Mouse (Mus musculus) kidney, postnatal 10 days (tissue): Measurements from ENCODE around the gene Upf3b.
"Not testable (repeated sequence)": the region's sequence is repeated elsewhere in the genome, so short reads cannot be mapped to it uniquely, and the experiment has no call there.

Source experiments
- DNase-seq: peaks from one replicate; pipeline ENCODE4 v3.0.0; 2021; ENCODE audit warnings: mixed read lengths

Upf3b gene

DNA sequence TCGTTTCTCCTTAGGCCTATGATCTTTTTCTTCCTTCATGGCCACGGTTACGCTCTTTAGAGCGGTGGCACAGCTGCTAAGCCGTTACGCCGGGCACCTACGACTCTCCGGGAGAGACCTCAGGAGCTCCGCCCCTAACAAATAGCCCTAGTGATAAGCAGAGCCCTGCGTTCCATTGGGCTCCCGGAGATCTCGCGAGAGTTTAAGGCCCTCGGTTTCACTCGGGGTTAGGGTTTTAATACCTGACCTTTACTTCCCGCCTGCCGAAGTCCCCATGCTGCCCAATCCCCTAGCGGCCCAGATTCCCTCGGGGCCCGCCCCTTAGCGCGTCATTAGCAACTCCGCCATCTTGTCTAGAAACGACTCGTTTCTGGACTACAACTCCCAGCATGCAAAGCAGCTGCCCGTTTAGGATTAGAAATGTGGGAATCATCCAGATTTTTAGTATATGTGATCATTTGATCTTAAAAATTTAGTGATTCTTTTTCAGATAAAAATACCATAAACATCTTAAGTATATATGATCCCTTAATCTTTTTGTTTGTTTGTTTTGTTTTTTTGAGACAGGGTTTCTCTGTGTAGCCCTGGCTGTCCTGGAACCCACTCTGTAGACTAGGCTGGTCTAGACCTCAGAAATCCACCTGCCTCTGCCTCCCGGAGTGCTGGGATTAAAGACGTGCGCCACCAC, at the start of gene Upf3b:
Gene Upf3b, minus strand, starts transcription at position 130 of the 688 bp plus-strand sequence.
- DNase-seq: peak; percentile 96

DNA sequence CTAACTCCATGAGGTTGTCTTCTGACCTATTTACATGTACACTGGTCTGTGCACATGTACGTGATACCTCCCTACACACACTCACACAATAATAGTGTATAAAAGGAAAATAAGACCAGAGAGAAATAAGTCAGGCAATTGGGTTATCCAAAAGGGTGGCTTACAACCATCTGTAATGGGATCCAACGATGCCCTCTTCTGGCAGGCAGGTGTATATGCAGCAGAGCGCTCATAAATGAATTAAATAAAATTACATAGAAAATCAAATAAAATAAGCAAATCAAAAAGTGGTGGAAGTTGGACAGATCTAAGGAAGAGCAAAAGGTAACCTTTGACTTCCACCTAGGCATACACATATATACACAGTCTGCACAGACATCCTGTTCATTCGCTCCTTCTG, 47.7 kb upstream of the Upf3b start:
- peak; percentile 4 for DNase-seq

DNA sequence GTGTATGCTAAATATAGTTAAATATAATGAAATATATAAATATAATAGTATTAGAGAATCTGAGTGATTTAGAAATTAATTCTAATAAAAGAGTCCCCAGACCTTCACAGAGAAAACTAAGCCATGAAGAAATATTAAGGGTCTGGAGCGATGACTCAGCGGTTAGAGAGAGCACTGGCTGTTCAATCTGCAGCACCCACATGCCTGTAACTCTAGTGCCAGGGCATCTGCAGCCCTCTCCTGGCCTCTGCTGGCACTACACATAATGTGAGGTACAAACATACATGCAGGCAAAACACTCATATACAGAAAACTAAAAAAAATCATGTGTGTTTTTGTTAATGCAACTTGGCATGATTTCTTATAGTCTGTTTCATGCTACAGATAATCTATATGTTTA, 34.8 kb upstream of the Upf3b start:
- DNase-seq: peak; percentile 21

DNA sequence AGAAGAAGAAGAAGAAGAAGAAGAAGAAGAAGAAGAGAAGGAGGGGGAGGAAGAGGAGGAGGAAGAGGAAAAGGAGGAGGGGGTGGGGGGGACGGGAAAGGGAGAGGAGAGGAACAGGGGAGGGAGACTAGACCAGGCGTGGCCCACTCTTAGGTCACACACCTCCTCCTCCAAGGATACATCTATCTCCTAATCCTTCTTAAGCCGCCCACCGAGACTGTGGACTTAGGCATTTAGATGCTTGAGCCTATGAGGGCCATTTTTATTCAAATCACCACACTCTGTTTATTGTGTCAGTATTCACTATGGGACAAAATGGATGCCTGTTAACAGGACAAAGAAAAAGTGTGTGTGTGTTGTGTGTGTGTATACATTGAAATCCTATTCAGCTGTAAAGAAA, 34.4 kb upstream of the Upf3b start:
- not testable (repeated sequence) for DNase-seq

DNA sequence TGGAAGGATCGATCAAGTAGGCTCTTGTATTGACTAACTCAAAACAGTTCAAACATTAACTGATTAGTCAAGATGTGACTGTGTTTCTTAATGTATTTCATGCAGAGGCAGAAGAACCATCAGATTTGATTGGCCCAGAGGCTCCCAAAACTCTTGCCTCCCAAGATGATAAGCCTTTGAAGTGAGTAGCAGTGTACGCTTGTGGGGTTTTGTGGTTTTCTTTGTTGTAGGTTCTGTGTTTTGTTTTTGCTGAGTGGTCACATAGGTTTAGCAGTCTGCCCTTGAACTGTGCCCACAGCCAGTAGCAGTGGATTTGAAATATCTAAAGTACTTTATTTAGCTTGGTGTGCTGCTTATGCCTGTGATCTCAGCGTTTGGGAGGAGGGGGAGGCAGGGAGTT, 31.6 kb upstream of the Upf3b start:
- no peak for DNase-seq

DNA sequence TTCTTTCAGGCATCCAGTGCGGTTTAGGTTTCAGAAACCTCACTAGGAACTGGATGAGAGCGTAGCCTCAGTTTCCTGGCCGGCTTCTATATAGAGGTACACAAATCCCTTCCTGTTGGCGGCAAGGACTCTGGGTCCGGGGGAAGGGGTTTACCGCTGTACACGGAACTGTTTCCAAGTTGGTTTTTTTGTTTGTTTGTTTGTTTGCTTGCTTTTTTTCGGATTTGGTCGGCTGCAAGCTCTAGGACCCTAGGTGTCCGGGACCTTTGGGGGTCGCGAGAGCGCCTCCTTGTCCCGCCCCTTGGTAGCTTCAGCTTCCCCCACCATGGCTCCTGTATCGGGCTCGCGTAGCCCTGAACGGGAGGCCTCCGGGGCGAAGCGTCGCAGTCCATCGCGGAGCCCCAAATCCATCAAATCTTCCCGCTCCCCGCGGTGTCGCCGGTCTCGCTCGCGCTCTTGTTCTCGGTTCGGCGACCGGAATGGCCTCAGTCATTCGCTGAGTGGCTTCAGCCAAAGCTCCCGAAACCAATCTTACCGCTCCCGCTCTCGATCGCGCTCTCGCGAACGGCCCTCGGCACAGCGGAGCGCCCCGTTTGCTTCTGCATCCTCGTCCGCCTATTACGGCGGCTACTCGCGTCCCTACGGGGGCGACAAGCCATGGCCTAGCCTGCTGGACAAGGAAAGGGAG, 16.7 kb upstream of the Upf3b start, which contains the start of gene Nkap:
Gene Nkap, plus strand, starts transcription at position 125 of the 688 bp plus-strand sequence.
- peak; percentile 81 for DNase-seq

DNA sequence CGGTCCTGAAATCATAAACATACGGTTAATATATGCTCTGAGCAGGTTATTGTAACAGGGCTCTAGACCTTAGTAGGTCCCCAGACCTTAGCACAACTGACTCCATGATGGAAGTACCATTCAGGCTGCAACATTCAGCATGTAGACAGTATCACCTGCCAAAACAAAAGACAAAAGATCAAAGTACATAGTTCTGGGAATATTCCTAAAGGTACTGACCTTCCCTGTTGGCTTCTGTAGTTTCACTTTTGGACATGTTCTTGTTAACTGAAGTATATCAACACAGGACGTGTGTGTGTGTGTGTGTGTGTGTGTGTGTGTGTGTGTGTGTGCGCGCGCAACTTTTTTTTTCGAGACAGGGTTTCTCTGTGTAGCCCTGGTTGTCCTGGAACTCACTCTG, 15.4 kb upstream of the Upf3b start:
- DNase-seq: no peak

DNA sequence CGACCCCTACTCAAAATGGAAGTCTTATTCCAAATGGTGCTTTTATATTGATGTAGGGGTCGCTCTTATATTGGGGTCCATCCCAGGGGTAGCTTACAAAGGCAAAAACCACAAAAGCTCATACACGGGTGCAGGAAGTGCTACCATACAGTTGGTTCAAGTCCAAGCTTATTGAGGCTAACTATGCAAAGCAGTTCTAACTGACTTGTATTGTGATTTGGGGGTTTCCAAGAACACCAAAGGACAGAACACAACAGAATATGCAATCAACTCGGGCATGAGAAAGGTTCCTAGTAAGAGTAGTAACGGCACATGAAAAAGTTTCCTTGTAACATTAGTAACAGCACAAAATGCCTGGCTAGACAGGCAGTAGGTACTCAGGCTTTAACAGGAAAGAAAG, 10.1 kb upstream of the Upf3b start:
- DNase-seq: no peak

DNA sequence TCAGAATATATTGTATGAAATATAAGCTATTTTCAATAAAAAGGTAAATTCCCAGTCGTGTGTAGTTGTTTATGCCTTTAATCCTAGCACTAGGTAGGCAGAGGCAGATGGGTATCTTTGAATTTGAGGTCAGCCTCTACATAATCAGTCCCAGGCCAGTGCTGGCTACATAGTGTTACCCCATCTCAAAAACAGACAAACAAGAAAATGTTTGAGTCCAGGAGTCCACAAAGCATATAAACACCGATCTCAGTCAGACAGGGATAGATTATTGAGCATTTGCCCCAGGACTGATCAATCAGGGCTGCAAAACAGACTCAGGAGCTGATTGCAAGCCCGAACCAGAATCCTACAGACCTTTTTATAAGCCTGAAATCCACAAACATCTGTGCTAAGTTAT, 9.5 kb upstream of the Upf3b start:
- no peak for DNase-seq

DNA sequence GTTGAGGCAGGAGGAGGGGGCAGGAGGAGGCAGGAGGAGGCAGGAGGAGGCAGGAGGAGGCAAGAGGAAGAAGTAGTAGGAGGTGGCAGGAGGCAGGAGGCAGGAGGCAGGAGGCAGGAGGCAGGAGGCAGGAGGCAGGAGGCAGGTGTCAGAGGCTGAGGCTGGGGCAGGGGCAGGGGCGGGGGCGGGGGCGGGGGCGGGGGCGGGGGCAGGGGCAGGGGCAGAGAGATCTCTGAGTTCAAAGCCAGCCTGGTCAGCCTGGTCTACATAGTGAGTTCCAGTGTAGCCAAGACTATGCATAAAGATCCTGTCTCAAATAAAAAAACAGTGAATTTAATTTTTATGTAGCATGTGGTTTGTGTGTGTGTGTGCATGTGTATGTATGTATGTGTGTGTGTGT, 7.0 kb upstream of the Upf3b start:
- no peak for DNase-seq

DNA sequence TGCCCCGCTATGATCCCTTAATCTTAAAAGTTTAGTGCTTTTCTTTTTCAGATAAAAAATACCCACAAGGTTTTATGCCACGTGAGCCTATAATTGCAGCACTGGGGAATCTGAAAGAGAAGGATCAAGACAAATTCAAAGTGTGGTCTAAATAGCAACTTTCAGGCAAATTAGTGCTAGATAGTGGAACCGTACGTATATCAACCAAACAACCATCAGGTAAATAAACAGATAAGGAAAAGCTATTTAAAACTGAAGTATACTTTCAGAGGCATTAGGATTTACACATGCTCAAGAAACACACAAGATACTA, 715 bp upstream of the Upf3b start:
- DNase-seq: no peak

DNA sequence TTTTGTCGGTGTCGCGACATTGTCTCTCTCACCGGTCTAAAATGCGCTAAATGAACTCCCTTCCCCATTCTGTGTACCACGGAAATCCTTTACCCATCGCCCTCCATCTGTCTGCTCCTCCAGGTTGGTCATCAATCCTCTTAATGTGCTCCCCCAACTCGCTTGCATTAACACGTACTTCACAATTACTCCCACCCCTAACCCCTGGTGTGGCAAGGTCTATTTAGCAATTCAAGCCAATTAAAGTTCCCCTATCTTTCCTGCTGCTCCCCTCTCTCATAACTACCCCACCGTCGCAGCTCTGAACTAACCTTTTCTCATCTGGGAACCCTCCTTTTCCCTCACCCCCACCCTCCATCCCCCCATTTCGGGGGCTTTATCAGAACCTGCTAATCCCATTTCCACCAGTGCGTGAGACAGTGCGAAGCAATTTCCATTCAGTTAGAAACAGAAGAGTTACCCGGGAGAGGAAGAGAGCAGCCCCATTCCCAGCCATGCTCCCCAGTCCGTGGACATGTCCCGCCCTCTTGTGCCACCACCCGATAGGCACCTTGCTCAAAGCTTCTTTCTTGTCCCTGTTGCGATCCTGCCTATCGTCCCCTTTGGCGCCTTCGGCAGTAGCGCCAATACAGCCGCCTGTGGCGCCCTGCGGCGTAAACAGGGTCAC, 463 bp downstream of the Upf3b start:
- no peak for DNase-seq

DNA sequence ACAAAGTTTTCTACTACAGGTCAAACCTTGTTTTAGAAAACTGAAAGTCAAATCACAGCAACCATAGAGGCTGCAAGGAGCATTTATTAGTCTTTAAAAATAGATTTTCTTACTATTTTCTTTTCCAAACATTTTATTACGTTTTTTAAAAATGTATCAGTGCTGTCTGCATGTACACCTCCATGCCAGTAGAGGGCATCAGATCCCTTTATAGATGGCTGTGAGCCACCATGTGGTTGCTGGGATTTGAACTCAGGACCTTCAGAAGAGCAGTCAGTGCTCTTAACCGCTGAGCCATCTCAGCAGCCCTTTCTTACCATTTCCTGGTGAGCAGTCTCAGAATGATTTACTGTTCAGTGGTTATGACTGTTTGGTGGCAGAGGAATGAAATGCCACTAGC, 6.3 kb downstream of the Upf3b start:
- no peak for DNase-seq

DNA sequence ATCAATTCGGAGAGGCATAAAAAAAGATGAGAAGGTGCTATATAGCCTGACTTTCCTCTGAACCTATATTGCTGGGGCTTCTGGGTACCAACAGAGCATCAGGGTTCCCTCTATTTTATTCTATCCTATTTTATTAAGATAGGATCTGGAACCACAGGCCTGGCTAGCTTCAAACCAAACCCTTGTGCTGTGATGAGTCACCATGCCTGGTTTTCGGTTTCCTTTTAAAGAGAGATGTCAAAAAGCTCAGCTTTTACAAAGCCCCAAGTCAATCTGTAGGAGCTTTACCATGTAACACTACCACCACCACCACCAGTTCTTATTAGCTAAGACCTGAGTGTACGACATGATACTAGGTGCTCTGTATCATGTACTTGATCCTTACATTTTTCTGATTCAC, 11.4 kb downstream of the Upf3b start:
- no peak for DNase-seq

DNA sequence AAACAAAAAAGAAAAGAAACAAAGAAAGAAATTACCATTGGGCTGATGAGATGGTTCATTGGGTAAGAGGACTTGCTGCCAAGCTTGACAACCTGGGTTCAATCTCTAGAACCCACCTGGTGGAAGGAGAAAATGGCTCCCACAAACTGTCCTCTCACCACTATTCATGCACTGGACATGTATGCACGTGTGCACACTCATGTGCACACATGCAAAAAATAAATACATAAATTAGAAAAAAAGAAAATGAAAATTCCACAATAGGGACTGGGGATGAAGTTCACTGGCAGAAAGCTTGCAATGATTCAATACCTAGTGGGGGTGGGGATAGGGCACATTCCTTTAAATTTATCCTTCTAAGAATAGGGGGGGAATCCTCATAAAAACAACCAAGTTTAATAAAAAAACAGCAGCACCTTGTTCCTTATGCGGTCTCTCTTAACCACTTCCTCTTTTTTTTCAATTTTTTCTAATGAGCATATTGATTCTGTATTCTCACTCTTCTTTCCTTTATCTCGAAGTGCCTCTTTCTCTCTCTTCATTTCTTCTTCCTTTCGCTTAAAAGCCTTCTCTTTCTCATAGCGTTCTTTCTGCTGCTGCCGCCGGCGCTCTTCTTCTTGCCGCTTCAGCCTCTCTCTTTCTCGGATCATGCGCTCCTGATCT, 14.9 kb downstream of the Upf3b start:
- DNase-seq: no peak

DNA sequence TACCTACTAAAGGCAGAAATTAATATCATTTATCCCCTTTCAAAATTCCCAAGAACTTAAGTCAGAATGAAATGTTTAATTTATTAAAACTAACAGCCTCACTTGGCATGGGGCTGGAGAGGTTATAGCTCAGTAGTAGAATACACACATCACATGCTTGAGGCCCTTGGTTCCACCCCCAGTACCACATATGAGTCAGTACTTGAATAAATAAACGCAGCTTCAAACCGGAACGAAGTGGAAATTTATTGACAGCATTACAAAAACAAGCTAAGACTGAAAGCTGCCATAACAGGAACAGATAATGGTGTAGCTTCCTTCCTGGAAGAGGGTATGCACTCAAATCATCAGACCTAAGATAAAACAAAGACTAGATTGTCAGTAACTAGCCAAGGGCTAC, 18.7 kb downstream of the Upf3b start:
- no peak for DNase-seq

DNA sequence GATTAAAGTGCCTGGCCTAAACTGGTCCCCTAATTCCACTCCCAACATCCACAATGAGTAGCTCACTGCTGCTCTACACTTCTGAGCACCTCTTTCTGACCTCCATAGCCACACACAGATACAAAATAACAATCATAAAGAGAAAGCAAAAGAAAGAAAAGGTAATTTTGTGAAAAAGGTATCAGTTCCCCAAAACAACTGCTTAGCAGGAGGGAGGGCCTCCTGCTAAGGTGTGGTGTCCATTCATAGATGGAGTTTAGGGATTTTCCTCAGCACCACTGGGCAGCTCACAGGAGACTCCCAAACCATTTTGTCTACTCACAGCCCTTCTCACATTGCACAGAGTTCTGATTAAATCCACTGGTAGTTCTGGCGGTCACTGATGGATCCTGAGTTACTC, 21.3 kb downstream of the Upf3b start:
- DNase-seq: no peak

DNA sequence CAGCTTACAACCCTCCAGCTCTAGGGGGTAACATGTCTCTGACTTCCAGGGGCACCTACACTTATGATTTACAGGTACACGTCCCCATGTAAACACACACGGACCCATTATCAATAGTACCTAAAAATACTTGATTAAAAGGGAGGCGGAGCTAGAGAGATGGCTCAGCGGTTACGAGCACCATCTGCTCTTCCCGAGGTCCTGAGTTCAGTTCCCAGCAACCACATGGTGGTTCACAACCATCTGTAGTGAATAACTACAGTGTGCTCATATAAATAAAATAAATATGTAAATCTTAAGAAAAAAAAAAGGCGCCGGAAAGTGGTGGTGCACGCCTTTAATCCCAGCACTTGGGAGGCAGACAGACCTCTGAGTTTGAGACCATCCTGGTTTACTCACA, 24.5 kb downstream of the Upf3b start:
- DNase-seq: no peak

DNA sequence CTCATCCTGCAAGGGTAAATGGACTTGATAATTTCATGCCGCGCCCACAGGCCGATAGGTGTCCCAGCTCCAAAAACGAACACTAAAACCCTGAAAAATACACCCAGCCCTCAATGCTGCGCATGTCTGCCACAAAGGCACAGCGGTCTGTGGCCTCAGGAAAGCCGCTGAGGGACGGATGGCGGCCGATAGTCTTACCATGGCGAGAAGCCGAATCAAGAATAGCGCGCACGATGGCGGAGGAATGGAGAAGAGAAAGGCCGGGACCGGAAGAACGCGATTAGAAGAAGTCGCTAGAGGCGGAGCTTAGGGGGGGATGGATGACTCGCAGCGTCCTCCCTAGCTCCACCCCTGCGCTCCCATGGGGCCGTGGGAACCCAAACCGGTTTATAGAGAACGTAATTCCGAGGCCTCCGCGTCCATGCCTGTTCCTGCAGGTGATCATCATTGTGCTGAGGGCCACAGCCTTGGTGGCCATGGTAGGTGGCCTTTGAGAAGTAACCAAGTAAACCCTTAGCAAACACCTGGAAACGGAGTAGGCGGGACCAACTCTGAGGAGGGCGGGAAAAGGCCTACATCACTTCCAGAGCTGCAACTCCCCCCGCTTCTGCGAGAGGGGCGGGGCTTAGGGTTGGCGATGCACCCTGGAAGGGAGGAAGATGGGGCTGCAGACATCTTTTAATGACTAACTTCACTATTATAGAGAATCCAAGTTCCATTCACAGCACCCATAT, 25.0 kb downstream of the Upf3b start, which contains the start of gene Rpl39:
Gene Rpl39, minus strand, starts transcription at position 476 of the 734 bp plus-strand sequence.
- DNase-seq: peak; percentile 90

DNA sequence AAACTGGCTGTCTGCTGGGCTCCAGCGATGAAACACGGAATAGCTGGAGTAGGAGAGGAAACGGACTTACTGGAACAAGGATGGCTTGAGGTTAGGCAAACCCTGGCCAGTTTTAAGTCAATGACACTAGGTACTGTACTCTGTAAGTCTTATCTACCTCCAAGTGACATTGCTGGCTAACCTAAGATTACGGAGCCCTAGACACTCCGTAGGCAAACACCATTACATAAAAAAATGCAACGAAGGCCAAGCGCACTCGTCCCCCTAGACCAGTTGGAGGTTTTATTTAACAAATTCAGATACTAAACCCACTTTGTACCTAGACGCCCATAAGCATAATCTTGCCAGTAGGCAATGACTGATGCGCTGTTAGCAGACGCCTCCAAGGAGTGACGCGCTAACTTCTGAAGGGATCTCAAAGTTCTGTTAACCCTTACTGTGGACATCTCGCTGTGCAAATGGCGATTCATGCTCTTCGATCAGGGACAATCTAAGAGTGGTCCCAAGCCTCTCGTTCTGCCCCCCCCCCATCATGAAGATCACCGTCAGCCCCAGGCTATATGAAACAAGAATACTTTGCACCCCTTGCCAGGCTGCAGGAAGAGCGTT, 25.7 kb downstream of the Upf3b start:
- peak; percentile 27 for DNase-seq

DNA sequence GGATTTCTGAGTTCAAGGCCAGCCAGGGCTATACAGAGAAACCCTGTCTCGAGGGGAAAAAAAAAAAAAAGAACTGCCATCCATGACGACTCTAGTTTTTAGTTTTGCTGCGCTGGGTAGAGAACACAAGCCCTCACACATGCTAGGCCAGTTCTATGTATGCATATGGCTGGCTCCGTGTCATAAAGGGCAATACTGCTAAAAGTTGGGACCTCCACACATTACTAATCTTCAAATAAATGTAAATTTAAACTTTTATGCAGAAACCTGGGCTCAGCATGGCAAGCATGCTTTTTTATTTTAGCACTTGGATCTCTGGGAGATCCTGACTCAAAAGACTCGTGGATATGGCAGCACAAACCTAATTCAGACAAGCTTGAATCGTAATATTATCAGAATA, 28.9 kb downstream of the Upf3b start:
- DNase-seq: no peak

DNA sequence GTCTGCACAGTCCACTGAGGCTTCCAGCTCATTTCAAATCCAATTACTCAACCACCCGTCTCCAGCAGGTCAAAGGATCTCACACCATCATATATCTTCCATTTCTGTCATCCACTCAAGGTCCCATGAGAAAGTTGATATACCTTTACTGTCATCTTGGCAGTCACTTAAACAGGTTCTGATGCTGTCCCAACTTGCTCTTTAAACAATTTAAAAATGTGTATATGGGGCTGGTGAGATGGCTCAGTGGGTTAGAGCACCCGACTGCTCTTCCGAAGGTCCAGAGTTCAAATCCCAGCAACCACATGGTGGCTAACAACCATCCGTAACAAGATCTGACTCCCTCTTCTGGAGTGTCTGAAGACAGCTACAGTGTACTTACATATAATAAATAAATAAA, 29.8 kb downstream of the Upf3b start:
- not testable (repeated sequence) for DNase-seq

DNA sequence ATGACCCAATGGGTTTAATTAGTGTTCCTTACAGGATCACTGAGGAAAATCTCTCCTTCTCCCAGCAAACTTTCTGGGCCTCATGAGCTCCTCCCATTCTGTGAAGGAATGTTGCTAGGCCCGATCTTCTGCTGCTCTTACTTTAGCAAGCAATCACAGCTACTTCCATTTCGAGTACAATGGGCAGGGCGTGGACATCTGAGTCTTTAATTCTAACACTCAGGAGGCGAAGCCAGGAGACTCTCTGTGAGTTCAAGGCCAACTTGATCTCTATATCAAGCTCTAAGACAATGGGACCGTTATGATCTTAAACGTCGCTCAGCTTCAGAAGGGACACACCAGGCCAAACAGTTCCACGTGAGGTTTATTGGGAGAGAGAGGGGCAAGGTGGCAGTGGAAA, 33.5 kb downstream of the Upf3b start:
- DNase-seq: no peak
